Mouse (Mus musculus) central nervous system, embryonic 18 days (tissue): ENCODE measurements around the gene Nhlh2. TPM values are rescaled to one million over a fixed set of nuclear protein-coding genes. Genes with fewer than 3 reads are reported as not detected.

Source experiments
- polyA plus RNA-seq: library from polyadenylated mRNA; depleted of rRNA; stranded (reverse); fragments of >200 nt; gene quantifications from 2 replicates; pipeline ENCODE4 v1.2.3, GENCODE M21; 2012; rRNA removed

Nhlh2 gene
- 9.5 and 14.5 TPM in 2 replicates for polyA plus RNA-seq

DNA sequence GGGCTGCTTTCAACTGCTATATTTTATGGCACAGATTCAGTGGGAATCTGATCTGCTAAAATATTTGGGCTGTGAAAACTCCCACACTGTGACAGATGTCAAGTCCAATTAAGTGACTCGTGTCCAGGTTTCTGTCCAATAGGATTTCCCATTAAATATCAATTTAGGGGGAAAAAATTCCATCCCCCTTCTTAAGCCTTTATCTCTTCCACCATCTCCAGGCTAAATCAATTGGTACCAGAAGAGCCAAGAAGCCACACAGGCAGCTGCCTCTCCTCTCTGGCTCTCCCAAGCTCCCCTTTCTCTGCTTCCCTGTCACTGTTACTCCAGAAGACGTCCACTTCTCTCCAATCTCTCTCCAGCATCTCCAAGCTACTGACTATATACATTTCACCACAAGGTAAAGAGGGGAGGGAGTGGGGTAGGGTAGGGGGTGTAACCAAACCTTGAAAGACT, at the start of gene Nhlh2:
Gene Nhlh2 (plus strand): TSS at position 151 of the 456 bp plus-strand sequence.

Other genes starting within 250 kb of the Nhlh2 start
- gene Mab21l3, start 161.1 kb upstream of the Nhlh2 start, polyA plus RNA-seq = 0.18 and 0.27 TPM in 2 replicates
- 11.8 and 11.9 TPM in 2 replicates for gene Slc22a15, start 85.6 kb upstream of the Nhlh2 start, polyA plus RNA-seq
- 1.7 and 20.5 TPM in 2 replicates for gene Casq2, start 76.3 kb downstream of the Nhlh2 start, polyA plus RNA-seq
- 8.0 and 10.1 TPM in 2 replicates for gene Vangl1, start 194.6 kb downstream of the Nhlh2 start, polyA plus RNA-seq